Mouse (Mus musculus) brown adipose tissue, adult 24 weeks (tissue): Measurements from ENCODE around the gene Abcb8. TPM values are rescaled to one million over a fixed set of nuclear protein-coding genes. Genes with fewer than 3 reads are reported as not detected.
A peak's percentile ranks its signal among the peaks of the same experiment; 100 is the strongest.

Experiments used
- H3K27ac ChIP-seq: fragments of 200-500 bp; replicated peaks from 2 replicates; pipeline ENCODE4 v1.5.1; 2012; ENCODE audit warnings: low read depth, mild to moderate bottlenecking, low read length
- H3K4me1 ChIP-seq: fragments of 200-500 bp; 2 replicates; pipeline ENCODE4 v1.6.1; 2012; ENCODE audit warnings: low read length, mixed read lengths; ENCODE audit not compliant: control insufficient read depth, insufficient read depth, insufficient read length
- H3K4me3 ChIP-seq: fragments of 200-500 bp; 2 replicates; pipeline ENCODE4 v1.5.1; 2012; ENCODE audit warnings: low read depth, mild to moderate bottlenecking, low read length, moderate library complexity; ENCODE audit not compliant: insufficient read depth
- polyA plus RNA-seq: library from polyadenylated mRNA; stranded (reverse); fragments of >200 nt; gene quantifications from 2 replicates; pipeline ENCODE4 v1.2.4, GENCODE M21; 2012; ENCODE audit not compliant: missing spikeins, insufficient read depth, insufficient read length

The Abcb8 gene
- polyA plus RNA-seq, 1 experiment = 122 TPM

DNA sequence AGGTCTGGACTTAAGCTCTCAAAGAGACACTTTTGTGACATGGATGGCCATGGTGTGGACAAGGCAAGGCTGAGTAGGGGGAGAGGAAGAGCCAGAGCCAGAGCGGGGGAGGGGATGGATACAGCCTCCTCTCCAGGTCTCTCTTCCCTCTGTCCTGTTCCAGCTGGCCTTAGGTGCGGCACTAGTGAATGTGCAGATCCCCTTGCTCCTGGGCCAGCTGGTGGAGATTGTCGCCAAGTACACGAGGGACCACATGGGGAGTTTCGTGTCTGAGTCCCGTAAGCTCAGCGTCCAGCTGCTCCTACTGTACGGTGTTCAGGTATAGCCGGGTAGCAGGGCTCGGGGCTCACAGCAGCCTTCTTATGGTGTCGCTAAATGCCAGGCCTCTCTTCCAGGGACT, 6.9 kb downstream of the Abcb8 start:
- Histone ChIP-seq H3K4me3 (no peak overlapping the region), H3K27ac (no peak overlapping the region), H3K4me1 (no peaks in the 10 kb centered on the region)

GRCm38 (mm10) chr5:24400911-24401605, 7.6 kb downstream of the Abcb8 start:
- Histone ChIP-seq H3K27ac (no peak overlapping the region), H3K4me3 (no peak overlapping the region), H3K4me1 (no peaks in the 10 kb centered on the region)

DNA sequence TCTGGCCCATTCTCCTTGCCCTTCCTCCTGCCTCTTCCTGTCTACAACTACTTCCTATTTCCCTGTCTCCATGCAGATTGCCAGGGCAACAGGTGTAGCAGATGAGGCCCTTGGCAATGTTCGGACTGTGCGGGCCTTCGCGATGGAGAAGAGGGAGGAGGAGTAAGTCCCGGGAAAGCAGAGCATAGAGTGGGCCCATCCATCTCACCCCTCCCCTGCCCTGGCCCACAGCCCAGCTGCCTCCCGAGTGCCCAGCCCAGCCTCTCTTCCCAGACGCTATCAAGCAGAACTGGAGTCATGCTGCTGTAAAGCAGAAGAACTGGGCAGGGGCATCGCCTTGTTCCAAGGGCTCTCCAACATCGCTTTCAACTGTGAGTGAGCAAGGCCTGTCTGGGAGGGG, 8.5 kb downstream of the Abcb8 start:
- no peak overlapping the region for H3K27ac ChIP-seq
- H3K4me1 ChIP-seq = no peaks in the 10 kb centered on the region
- no peak overlapping the region for H3K4me3 ChIP-seq

DNA sequence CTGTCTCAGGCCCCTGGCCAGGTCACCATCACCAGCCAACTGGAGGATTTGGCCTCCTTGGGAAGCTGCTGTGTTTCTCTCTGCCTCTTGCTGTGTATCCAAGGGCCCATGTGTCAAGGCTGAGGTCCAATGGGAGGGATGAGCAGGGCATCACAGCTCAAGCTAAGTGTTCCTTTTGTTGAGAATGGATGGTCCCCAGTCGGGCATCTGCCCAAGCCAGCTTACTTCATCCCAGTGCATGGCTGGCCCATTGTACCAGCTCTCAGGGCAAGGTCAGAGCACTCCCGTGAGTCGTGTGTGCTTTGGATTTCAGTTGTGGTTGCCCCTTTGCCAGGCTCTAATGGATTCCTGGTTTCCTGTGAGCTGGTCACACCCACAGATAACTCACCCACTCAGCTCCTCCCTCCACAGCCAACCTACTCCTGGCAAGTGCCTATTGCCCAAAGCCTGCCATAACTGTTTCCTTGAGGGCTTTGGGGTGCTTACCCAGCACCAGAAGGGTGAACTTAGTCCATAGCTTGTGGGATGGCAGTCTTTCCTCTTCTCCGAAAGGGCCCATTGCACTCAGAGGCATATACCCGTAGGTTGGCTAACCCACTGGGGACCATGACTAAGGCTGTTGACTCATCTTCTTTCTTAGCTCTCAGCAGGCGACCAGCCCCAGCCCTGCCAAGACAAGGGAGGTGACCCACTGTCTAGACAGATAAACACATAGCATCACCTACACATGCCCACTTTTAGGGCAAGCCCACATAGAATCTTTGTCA, 11.3 kb downstream of the Abcb8 start:
- Histone ChIP-seq H3K27ac (no peak overlapping the region), H3K4me3 (no peak overlapping the region), H3K4me1 (no peaks in the 10 kb centered on the region; the same call in 1 of the 2 replicates)

- H3K4me1 ChIP-seq = no peaks in the 10 kb centered on the region; the same call in 1 of the 2 replicates
- H3K27ac ChIP-seq = no peak overlapping the region
- H3K4me3 ChIP-seq = no peak overlapping the region
These were observed 12.0 kb downstream of the Abcb8 start for GRCm38 (mm10) chr5:24405389-24405876.

DNA sequence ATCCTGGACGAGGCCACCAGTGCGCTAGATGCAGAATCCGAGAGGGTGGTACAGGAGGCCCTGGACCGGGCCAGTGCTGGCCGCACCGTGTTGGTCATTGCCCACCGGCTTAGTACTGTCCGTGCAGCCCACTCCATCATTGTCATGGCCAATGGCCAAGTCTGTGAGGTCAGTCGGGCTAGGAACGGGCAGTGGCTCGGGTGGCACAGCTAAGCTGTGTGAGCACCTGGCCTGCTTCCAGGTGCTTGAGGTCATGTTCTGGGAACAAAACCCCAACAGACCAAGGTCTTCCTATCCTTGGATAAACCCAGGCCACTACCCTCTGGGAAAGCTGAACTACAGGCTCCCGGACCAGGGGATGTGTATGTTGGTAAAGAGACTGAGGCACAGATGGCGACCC, 15.2 kb downstream of the Abcb8 start:
- Histone ChIP-seq H3K4me3 (no peak overlapping the region), H3K27ac (no peak overlapping the region), H3K4me1 (no peaks in the 10 kb centered on the region; the same call in 1 of the 2 replicates)

- no peak overlapping the region for H3K27ac ChIP-seq
- no peak overlapping the region for H3K4me3 ChIP-seq
- peaks cover 2% of the 10 kb centered on the region; the same call in 1 of the 2 replicates for H3K4me1 ChIP-seq
These were observed 16.0 kb downstream of the Abcb8 start for GRCm38 (mm10) chr5:24409466-24409865.

- H3K27ac ChIP-seq = no peak overlapping the region
- H3K4me1 ChIP-seq = peaks cover 2% of the 10 kb centered on the region; the same call in 1 of the 2 replicates
- H3K4me3 ChIP-seq = no peak overlapping the region
These were observed 18.6 kb downstream of the Abcb8 start for GRCm38 (mm10) chr5:24412063-24412462.

DNA sequence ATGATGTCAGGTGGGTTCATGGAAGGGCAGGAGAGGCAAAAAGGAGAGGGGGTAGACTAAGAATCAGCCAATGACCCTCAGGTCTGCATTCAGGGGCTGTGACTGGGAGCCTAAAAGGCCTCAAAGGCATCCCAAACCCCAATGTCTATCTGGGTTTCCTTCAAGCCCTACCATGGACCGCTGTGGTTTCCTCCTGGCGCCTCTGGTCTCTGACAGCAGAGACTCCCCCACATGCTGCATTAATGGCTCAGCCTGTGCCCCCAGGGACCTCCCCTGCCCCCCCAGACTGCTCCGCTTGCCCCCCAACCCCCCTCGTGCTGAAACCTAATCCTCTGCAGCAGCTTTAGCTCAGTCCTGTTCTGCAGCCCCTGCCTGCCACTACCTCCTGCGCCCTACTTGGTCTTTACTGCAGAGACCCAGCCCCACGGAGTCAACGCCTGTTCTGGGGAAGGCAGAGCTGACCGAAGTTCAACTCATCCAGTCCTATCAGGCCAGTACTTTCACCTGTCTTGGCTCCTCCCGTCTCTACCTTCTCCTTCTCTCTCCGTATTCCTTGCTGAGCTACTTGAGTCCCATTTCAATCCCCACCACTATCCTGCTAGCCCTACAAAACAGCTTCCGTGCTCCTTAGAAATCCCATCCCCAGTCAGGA, 19.7 kb downstream of the Abcb8 start, which contains the start of gene Asic3:
TSS of gene Asic3 (plus strand) at position 351 of the 652 bp plus-strand sequence.
- Histone ChIP-seq H3K4me1 (peaks cover 2% of the 10 kb centered on the region; the same call in 1 of the 2 replicates), H3K27ac (no peak within 1 kb of the TSS), H3K4me3 (no peak within 1 kb of the TSS)

GRCm38 (mm10) chr5:24413938-24414337, 20.5 kb downstream of the Abcb8 start:
- Histone ChIP-seq H3K4me1 (peaks cover 2% of the 10 kb centered on the region; the same call in 1 of the 2 replicates), H3K27ac (no peak overlapping the region), H3K4me3 (no peak overlapping the region)

DNA sequence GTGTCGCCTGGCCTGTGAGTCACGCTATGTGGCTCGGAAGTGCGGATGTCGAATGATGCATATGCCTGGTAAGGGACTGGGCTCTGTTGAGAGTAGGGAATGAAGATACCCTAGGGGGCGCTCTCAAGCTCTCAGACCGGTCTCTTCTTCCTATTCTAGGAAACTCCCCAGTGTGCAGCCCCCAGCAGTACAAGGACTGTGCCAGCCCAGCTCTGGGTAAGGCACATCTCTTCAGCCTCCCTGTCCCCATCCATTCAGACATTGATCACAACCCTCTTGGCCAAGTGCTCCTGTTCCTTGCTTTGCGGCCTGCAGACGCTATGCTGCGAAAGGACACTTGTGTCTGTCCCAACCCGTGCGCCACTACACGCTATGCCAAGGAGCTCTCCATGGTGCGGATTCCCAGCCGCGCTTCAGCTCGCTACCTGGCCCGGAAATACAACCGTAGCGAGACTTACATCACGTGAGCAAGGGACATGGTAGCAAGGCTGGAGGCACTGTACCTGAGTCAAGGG, 22.8 kb downstream of the Abcb8 start:
- H3K4me3 ChIP-seq = no peak overlapping the region
- peaks cover 2% of the 10 kb centered on the region; the same call in 1 of the 2 replicates for H3K4me1 ChIP-seq
- no peak overlapping the region for H3K27ac ChIP-seq

- Histone ChIP-seq H3K4me1 (peaks cover 2% of the 10 kb centered on the region; the same call in 1 of the 2 replicates), H3K27ac (no peak overlapping the region), H3K4me3 (no peak overlapping the region)
These were observed 24.1 kb downstream of the Abcb8 start for GRCm38 (mm10) chr5:24417587-24417986.

DNA sequence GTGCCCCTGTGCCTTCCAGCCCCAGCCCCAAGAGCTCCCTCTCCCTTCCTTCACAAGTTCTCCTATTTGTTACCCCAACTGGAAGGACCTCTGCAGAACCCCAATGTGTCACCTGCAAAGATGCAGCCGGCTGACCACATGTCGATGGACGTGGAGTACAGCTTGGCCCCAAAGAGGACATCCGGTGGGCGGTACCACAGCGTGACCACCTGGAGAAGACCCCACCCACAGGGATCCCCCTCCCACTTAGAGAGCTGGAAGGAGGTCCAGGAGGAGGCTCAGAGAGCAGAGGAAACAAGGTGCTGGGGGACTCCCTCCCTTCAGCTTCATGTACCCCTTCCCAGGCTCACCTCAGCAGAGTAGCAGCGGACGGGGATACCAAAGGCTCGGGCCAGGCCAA, 26.9 kb downstream of the Abcb8 start:
- no peaks in the 10 kb centered on the region; the same call in 1 of the 2 replicates for H3K4me1 ChIP-seq
- H3K27ac ChIP-seq = no peak overlapping the region
- H3K4me3 ChIP-seq = no peak overlapping the region

- 0 out of 2 replicates have a peak, but pooled peaks cover 6% of the 10 kb centered on the region for H3K4me1 ChIP-seq
- H3K27ac ChIP-seq = peak within 1 kb of the TSS; percentile 99
- H3K4me3 ChIP-seq = peak within 1 kb of the TSS; percentile 89
These were observed 29.9 kb downstream of the Abcb8 start, which contains the start of the genes Cdk5 and Slc4a2 for GRCm38 (mm10) chr5:24423129-24424003. Gene Cdk5 (minus strand): TSS chr5:24423530. Gene Slc4a2 (plus strand): TSS chr5:24423837.
